Mouse (Mus musculus): ENCODE data around the gene Adar. TPM values are rescaled to one million over a fixed set of nuclear protein-coding genes. Genes with fewer than 3 reads are reported as not detected.
A peak's percentile ranks its signal among the peaks of the same experiment; 100 is the strongest.

The Adar gene
- total and polyA plus RNA-seq, 3 experiments = 11.5 to 33.1 (median 20.4) TPM

DNA sequence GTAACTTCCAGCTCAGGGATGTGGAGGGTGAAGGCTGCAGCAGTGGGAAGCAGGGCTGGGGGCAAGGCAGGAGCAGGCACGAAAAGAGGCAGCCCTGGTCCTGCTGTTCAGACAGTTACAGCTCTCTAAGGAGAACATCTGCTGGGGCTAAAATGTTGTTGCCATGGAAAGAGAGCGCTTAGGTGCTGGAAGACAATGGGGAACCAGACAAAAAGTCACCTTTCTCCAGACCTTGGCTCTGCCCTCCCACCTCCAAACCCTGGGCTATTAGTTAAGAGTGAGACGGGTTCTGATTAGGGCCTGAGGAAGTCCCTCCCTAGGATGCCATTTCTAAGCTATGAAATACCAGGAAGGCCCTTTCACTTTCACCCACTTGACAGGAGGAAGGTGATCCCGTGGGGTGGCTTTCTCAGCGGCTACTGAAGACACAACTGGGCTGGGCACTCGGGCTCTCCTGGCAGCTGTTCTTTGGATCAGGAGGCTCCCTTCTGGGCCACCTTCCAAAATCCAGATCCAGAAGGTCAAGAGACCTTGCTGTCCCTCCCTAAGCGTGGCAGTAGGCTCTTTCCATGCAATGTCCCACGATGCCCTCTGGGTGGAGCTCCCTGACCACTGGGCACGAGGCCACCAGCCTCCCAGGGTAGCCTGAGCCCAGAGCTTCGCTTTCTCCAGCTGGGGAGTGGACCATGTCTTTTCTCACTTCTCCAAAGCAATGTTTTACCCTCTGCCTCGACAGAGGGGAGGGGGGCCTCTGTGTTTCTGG lies 70.3 kb downstream of the Adar start (continued):
- no peak for TF ChIP-seq SIN3A (IDR thresholded peaks at IDR 0.05; ENCODE audit: low read length)
- no peak for TF ChIP-seq JUND (conservative IDR thresholded peaks at IDR 0.05; ENCODE audit: low read depth, low read length)
- no peak for TF ChIP-seq USF2 (conservative IDR thresholded peaks at IDR 0.05; ENCODE audit: low read depth, low read length)
- TF ChIP-seq UBTF (IDR thresholded peaks at IDR 0.05; ENCODE audit: low read depth, low read length) = no peak
- no peak for TF ChIP-seq KAT2A (IDR thresholded peaks at IDR 0.05; ENCODE audit: insufficient replicate concordance, low read length)
- TF ChIP-seq NRF1 (IDR thresholded peaks at IDR 0.05; ENCODE audit: low read depth, low read length) = no peak
- peak; percentile 93 for TF ChIP-seq RAD21 (IDR thresholded peaks at IDR 0.05; ENCODE audit: low read depth, low read length)
- TF ChIP-seq E2F4 (IDR thresholded peaks at IDR 0.05; ENCODE audit: insufficient replicate concordance, low read depth, low read length) = no peak

DNA sequence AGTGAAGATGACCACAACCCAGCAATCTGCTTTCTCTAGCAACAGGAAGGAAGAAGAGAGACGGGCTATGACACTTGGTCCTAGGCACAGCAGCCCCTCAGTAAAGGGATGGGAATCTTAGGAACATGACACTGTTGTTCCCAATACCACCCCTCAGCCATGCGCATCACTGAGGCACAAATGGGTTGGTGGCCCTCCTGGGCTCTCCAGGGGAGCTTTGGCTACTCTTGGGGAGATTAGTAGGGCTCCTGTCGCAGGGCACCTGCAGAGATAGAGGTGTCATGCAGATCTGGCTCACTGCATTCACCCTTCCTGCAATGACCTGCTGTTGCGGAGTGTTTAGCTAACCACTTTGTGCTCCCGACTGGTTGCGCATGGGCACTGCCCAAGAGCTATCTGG lies 71.5 kb downstream of the Adar start:
- dilution Hi-C loops (cut with MboI; ENCODE audit: extremely low pct_ligation_motif_present, extremely low pct_unique_long_range_greater_than_20kb, low sequenced_read_pairs) = no loop called here
- H3K9me3 ChIP-seq (replicated peaks; ENCODE audit: low read length) = no peaks in the 10 kb centered on the region
- DNase-seq (ENCODE audit: extremely low read depth) = no peak
- peaks cover 2 to 30% of the 10 kb centered on the region in 2 experiments; a peak in 2 of 4 replicates for H3K4me1 ChIP-seq (ENCODE audit: control insufficient read depth in 1 of 2, insufficient read depth in 2 of 2)
- peaks cover 20 to 29% of the 10 kb centered on the region in 2 experiments for H3K36me3 ChIP-seq (replicated peaks in 1 of 2; ENCODE audit: control insufficient read depth in 1 of 2, insufficient read depth in 1 of 2, low read length in 1 of 2)
- TF ChIP-seq RCOR1 (conservative IDR thresholded peaks at IDR 0.05; ENCODE audit: low read depth, low read length) (no peak), ETS1 (conservative IDR thresholded peaks at IDR 0.05; ENCODE audit: low read depth, low read length) (no peak), NRF1 (IDR thresholded peaks at IDR 0.05; ENCODE audit: low read depth, low read length) (no peak), PAX5 (IDR thresholded peaks at IDR 0.05; ENCODE audit: low read length) (no peak), BHLHE40 (IDR thresholded peaks at IDR 0.05; ENCODE audit: low read depth, low read length) (no peak), E2F4 (IDR thresholded peaks at IDR 0.05; ENCODE audit: insufficient replicate concordance, low read depth, low read length) (no peak), CHD1 (IDR thresholded peaks at IDR 0.05; ENCODE audit: low read depth, low read length) (no peak), RAD21 (IDR thresholded peaks at IDR 0.05; ENCODE audit: low read depth, low read length) (no peak), TBP (conservative IDR thresholded peaks at IDR 0.05; ENCODE audit: low read depth, low read length) (no peak), ZMIZ1 (IDR thresholded peaks at IDR 0.05; ENCODE audit: low read depth, low read length) (no peak), JUN (IDR thresholded peaks at IDR 0.05; ENCODE audit: insufficient read depth, low read depth, low read length) (no peak), MEF2A (IDR thresholded peaks at IDR 0.05; ENCODE audit: borderline replicate concordance, low read depth, low read length) (no peak), JUND (conservative IDR thresholded peaks at IDR 0.05; ENCODE audit: low read depth, low read length) (no peak), USF2 (conservative IDR thresholded peaks at IDR 0.05; ENCODE audit: low read depth, low read length) (no peak), CHD2 (IDR thresholded peaks at IDR 0.05; ENCODE audit: low read length) (no peak), HCFC1 (IDR thresholded peaks at IDR 0.05; ENCODE audit: low read depth, low read length) (no peak), ELF1 (IDR thresholded peaks at IDR 0.05; ENCODE audit: low read depth, low read length) (no peak), POLR2AphosphoS2 (IDR thresholded peaks at IDR 0.05; ENCODE audit: low read depth, low read length) (no peak), EP300 (IDR thresholded peaks at IDR 0.05; ENCODE audit: low read length) (no peak), USF1 (IDR thresholded peaks at IDR 0.05; ENCODE audit: low read depth, low read length) (no peak)
- no peak overlapping the region for H3K27ac ChIP-seq (ENCODE audit: insufficient read depth, low read depth)
- H3K4me3 ChIP-seq (replicated peaks in 1 of 3; ENCODE audit: low read depth in 2 of 3, low read length in 2 of 3, poor library complexity in 1 of 3) = no peak overlapping the region
- H3K9ac ChIP-seq (ENCODE audit: insufficient read depth, low read depth) = no peak overlapping the region
- in situ Hi-C loops (cut with MboI; ENCODE audit: low pct_ligation_motif_present, low pct_unique_long_range_greater_than_20kb, low sequenced_read_pairs) = loop anchor here (5.0 to 25.0 kb wide), 2 partner anchors 66 to 176 kb away; partner anchors contain the start of gene Atp8b2
- no peaks in the 10 kb centered on the region for H3K79me2 ChIP-seq (replicated peaks; ENCODE audit: control insufficient read depth, extremely low read depth, insufficient read depth, poor library complexity, severe bottlenecking)
- no peaks in the 10 kb centered on the region for H3K27me3 ChIP-seq (replicated peaks)
- no peak overlapping the region for H3K4me2 ChIP-seq (ENCODE audit: insufficient read depth, low read depth, poor library complexity, severe bottlenecking)
